In the genomic region with DNA sequence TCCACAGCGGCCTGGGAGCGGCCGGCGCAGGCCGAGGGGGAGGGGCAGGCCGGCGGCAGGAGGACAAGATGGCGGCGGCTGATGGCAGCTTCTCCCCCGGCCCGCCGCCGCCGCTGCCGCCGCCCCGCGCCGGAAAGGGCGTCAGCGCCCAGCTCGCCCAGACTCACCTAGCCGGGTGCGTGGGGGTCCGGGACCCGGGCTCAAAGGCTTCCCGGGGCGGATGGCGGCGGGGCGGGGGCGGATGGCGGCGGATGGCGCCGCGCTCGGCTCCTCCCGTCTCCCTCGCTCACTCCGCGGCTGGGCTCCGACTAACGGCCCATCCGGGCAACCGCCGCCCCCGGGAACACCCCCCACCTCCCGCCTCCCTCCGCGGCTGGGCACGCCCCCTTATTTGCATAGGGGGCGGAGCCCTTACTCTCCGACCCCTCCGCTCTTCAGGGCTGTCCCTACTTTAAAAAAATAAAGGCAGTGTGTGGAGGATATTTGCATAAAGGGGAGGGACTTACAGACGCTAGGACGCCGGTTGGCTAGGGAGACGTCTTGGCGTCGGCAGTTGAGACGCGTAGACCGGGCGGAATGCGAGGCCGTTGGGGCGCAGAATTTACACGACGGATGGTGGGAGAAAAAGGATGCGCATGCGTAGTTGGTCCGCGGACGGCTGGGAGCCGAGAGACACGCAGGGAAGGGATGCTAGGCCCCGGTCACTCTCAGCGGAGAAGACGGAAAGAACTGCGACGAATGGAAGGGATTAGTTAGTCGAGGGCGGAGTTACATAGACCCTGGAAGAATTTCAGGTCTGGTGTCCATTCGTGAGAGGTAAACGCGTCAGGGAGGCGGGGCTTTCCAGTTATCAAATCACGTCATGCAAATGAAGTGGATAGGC, we compare ENCODE assay signal across 8 mouse cellular contexts. TPM values are rescaled to one million over a fixed set of nuclear protein-coding genes. Genes with fewer than 3 reads are reported as not detected.
DNase-seq lines count a peak whose midpoint lies in the region; ATAC-seq and TF ChIP-seq lines count a peak whose summit lies in the region.

Prrc2a (minus strand) TSS at position 330 of the 883 bp plus-strand sequence.

- DNase-seq in G1E (ENCODE audit: low spot score), result peak; percentile 95
- peak; percentile 98 to 99 for DNase-seq in cerebellum, adult 18-20 months
- peak; percentile 95 to 98 for DNase-seq in heart, postnatal 36 days
- peak; percentile 98 to 99 for DNase-seq in layer of hippocampus, adult 2 months (ENCODE audit: low spot score in 2 of 2)
- peak; percentile 99 for DNase-seq in lung, embryonic 14.5 days
- peak; percentile 96 for DNase-seq in thymus, adult 2 months

- H3K4me1 ChIP-seq in G1E (ENCODE audit: insufficient read depth, low read depth, low read length), result peaks cover 54% of the 10 kb centered on the region
- H3K4me1 ChIP-seq in forebrain, embryonic 16.5 days (replicated peaks; ENCODE audit: control insufficient read depth, insufficient read depth, low read length), result peaks cover 28% of the 10 kb centered on the region
- H3K4me1 ChIP-seq in lung, embryonic 14.5 days (ENCODE audit: insufficient read depth), result peaks cover 13% of the 10 kb centered on the region; the same call in 1 of the 2 replicates
- H3K4me1 ChIP-seq in olfactory bulb, adult 2 months (ENCODE audit: control insufficient read depth, insufficient read depth, low read length), result peaks cover 13% of the 10 kb centered on the region
- peaks cover 16% of the 10 kb centered on the region for H3K4me1 ChIP-seq in thymus, adult 2 months (replicated peaks; ENCODE audit: control insufficient read depth, insufficient read depth, low read length)

- H3K36me3 ChIP-seq in G1E (replicated peaks), result peaks cover 38% of the 10 kb centered on the region
- peaks cover 20% of the 10 kb centered on the region for H3K36me3 ChIP-seq in forebrain, embryonic 16.5 days (ENCODE audit: control insufficient read depth, insufficient read depth)
- peaks cover 32% of the 10 kb centered on the region for H3K36me3 ChIP-seq in lung, embryonic 14.5 days (ENCODE audit: insufficient read depth)
- peaks cover 20% of the 10 kb centered on the region for H3K36me3 ChIP-seq in thymus, adult 2 months (ENCODE audit: control insufficient read depth, insufficient read depth, low read length)

- peak within 1 kb of the TSS; percentile 91 for H3K4me3 ChIP-seq in G1E (ENCODE audit: low read depth, low read length)
- H3K4me3 ChIP-seq in forebrain, embryonic 16.5 days (replicated peaks; ENCODE audit: low read length), result peak within 1 kb of the TSS; percentile 98
- H3K4me3 ChIP-seq in layer of hippocampus, adult 2 months, result peak within 1 kb of the TSS; percentile 89
- peak within 1 kb of the TSS; percentile 100 for H3K4me3 ChIP-seq in lung, embryonic 14.5 days (ENCODE audit: low read depth, low read length)
- peak within 1 kb of the TSS; percentile 59 for H3K4me3 ChIP-seq in olfactory bulb, adult 2 months (ENCODE audit: insufficient read depth, low read depth, low read length)
- H3K4me3 ChIP-seq in thymus, adult 2 months (ENCODE audit: control insufficient read depth, insufficient read depth, low read length), result peak within 1 kb of the TSS; percentile 93

- H3K9ac ChIP-seq in forebrain, embryonic 16.5 days (replicated peaks; ENCODE audit: low read depth, low read length), result peak within 1 kb of the TSS; percentile 100
- H3K9ac ChIP-seq in lung, embryonic 14.5 days, result peak within 1 kb of the TSS; percentile 98

- H3K9me3 ChIP-seq in G1E (replicated peaks), result no peaks in the 10 kb centered on the region
- H3K9me3 ChIP-seq in forebrain, embryonic 16.5 days (ENCODE audit: control insufficient read depth, low read length), result no peaks in the 10 kb centered on the region
- H3K9me3 ChIP-seq in lung, embryonic 14.5 days (ENCODE audit: low read depth, low read length), result no peaks in the 10 kb centered on the region

- WGBS in forebrain, embryonic 16.5 days, result under 1% methylated on average over 72 of the region's 89 CpGs
- under 1% methylated on average over 64 of the region's 89 CpGs for WGBS in lung, embryonic 14.5 days
- under 1% methylated on average over 88 of the region's 89 CpGs for WGBS in olfactory bulb, adult 2 months
- WGBS in thymus, adult 2 months, result under 1% methylated on average over 87 of the region's 89 CpGs

- ATAC-seq in G1E (ENCODE audit: extremely low read depth, insufficient number of reproducible peaks, low FRiP score, poor library complexity, severe bottlenecking), result peak; percentile 97
- ATAC-seq in forebrain, embryonic 16.5 days, result peak; percentile 94
- ATAC-seq in lung, embryonic 14.5 days (ENCODE audit: insufficient read depth), result peak; percentile 96

- no peaks in the 10 kb centered on the region for H3K27me3 ChIP-seq in G1E (ENCODE audit: insufficient read depth, low read length)
- H3K27me3 ChIP-seq in forebrain, embryonic 16.5 days (replicated peaks; ENCODE audit: control insufficient read depth, insufficient read depth, low read length), result no peaks in the 10 kb centered on the region
- H3K27me3 ChIP-seq in lung, embryonic 14.5 days (ENCODE audit: insufficient read depth, low read length), result no peaks in the 10 kb centered on the region
- no peaks in the 10 kb centered on the region for H3K27me3 ChIP-seq in thymus, adult 2 months (ENCODE audit: control insufficient read depth, insufficient read depth, low read length)

- peak; percentile 90 for TF ChIP-seq POLR2A in olfactory bulb, adult 2 months (IDR thresholded peaks at IDR 0.05; ENCODE audit: insufficient read depth, low read depth, low read length)
- peak; percentile 32 for TF ChIP-seq POLR2A in thymus, adult 2 months (IDR thresholded peaks at IDR 0.05; ENCODE audit: control insufficient read depth, extremely low read depth, insufficient read depth, low read length, poor library complexity)

- H3K27ac ChIP-seq in forebrain, embryonic 16.5 days (ENCODE audit: low read length), result peak within 1 kb of the TSS; percentile 99
- peak within 1 kb of the TSS; percentile 99 for H3K27ac ChIP-seq in layer of hippocampus, adult 2 months
- H3K27ac ChIP-seq in lung, embryonic 14.5 days (ENCODE audit: low read depth), result peak within 1 kb of the TSS; percentile 99
- H3K27ac ChIP-seq in olfactory bulb, adult 2 months (ENCODE audit: insufficient read depth, low read depth, low read length), result peak within 1 kb of the TSS; percentile 87
- peak within 1 kb of the TSS; percentile 94 for H3K27ac ChIP-seq in thymus, adult 2 months (ENCODE audit: control insufficient read depth, insufficient read depth, low read length)

- intact Hi-C loops in heart, postnatal 36 days (cut with DNase I), result loop anchor here (5.0 kb wide), 1 partner anchor 38 kb away; the partner anchor contains the start of gene D17H6S53E

- H3K4me2 ChIP-seq in forebrain, embryonic 16.5 days (ENCODE audit: low read length), result peak within 1 kb of the TSS; percentile 66
- peak within 1 kb of the TSS; percentile 99 for H3K4me2 ChIP-seq in lung, embryonic 14.5 days

- no peak for TF ChIP-seq CTCF in G1E (IDR thresholded peaks at IDR 0.05; ENCODE audit: low read depth, low read length)
- no peak; the same call in 1 of the 2 replicates for TF ChIP-seq CTCF in layer of hippocampus, adult 2 months (conservative IDR thresholded peaks at IDR 0.05)
- TF ChIP-seq CTCF in lung, embryonic 14.5 days (IDR thresholded peaks at IDR 0.05; ENCODE audit: low read depth), result no peak
- TF ChIP-seq CTCF in olfactory bulb, adult 2 months (IDR thresholded peaks at IDR 0.05; ENCODE audit: insufficient read depth, low read depth, low read length), result no peak
- 0 out of 2 replicates have a peak, but pooled peaks have one; percentile 58 for TF ChIP-seq CTCF in thymus, adult 2 months (IDR thresholded peaks at IDR 0.05; ENCODE audit: borderline replicate concordance, control insufficient read depth, extremely low read depth, insufficient read depth, low read length, poor library complexity)

RNA-seq across cellular contexts. Expression of gene Prrc2a, which starts in this region (rescaled TPM):
- 773 and 873 TPM in 2 replicates for total RNA-seq in G1E (2014; fragmentation: Nextera tagmentation)
- 35.3 and 36.8 TPM in 2 replicates for total RNA-seq in G1E (2017)
- 1,534 and 1,682 TPM in 2 replicates for polyA plus RNA-seq in G1E (2012)
- 156 and 195 TPM in 2 replicates for polyA plus RNA-seq in forebrain, embryonic 16.5 days (2015; fragmentation: Nextera tagmentation; extraction: Ambion mirVana)
- 100 to 1,000 TPM; 122 to 127 TPM for total RNA-seq in heart, postnatal 36 days (2021)
- 100 to 1,000 TPM; 339 to 370 TPM for total RNA-seq in layer of hippocampus, adult 2 months (2021)
- 210 and 238 TPM in 2 replicates for polyA plus RNA-seq in lung, embryonic 14.5 days (2014; fragmentation: Nextera tagmentation; extraction: Ambion mirVana)
- 146 and 391 TPM in 2 replicates for polyA plus RNA-seq in olfactory bulb, adult 2 months (2012; ENCODE audit: insufficient read depth, insufficient read length, low replicate concordance, missing spikeins)
- 770 and 778 TPM in 2 replicates for polyA plus RNA-seq in thymus, adult 2 months (2012; rRNA removed)

Comparison
In these comparisons a context has a peak if more than half of its experiments do, and no peak if none do; other contexts are left out.
1. Peak in every context shown above with its lines: DNase-seq, ATAC-seq, H3K4me3 ChIP-seq and H3K27ac ChIP-seq.